Comparison of ENCODE assay signal across 29 mouse cellular contexts in genomic region chr1:93721557-93721956, GRCm38 (mm10). TPM values are rescaled to one million over a fixed set of nuclear protein-coding genes. Genes with fewer than 3 reads are reported as not detected.
A peak's percentile ranks its signal among the peaks of the same experiment; 100 is the strongest.
DNase-seq lines count a peak whose midpoint lies in the region; ATAC-seq and TF ChIP-seq lines count a peak whose summit lies in the region.
"Had no signal": no experiment of that assay in that cellular context is flagged by ENCODE, and none has a peak within 500 bp of the region (broad histone marks: within the 10 kb centered on the region; RNA-seq: fewer than 3 reads in every experiment).

No protein-coding gene starts in this region.

- WGBS in forebrain, postnatal 0 days, result 46% methylated on average over 7 of the region's 7 CpGs
- WGBS in forebrain, embryonic 11.5 days, result 66% methylated on average over 7 of the region's 7 CpGs
- 63% methylated on average over 7 of the region's 7 CpGs for WGBS in heart, embryonic 13.5 days
- 67% methylated on average over 7 of the region's 7 CpGs for WGBS in intestine, postnatal 0 days
- WGBS in intestine, embryonic 15.5 days, result 65% methylated on average over 7 of the region's 7 CpGs
- 69% methylated on average over 7 of the region's 7 CpGs for WGBS in stomach, embryonic 15.5 days
- WGBS in stomach, postnatal 0 days, result 57% methylated on average over 7 of the region's 7 CpGs

- H3K4me1 ChIP-seq in forebrain, postnatal 0 days (ENCODE audit: insufficient read depth), result no peaks in the 10 kb centered on the region
- no peaks in the 10 kb centered on the region for H3K4me1 ChIP-seq in forebrain, embryonic 11.5 days (replicated peaks; ENCODE audit: control insufficient read depth, insufficient read depth, low read length)
- H3K4me1 ChIP-seq in heart, embryonic 13.5 days, result peaks cover 30% of the 10 kb centered on the region
- no peaks in the 10 kb centered on the region for H3K4me1 ChIP-seq in intestine, postnatal 0 days (replicated peaks; ENCODE audit: control insufficient read depth, insufficient read depth, low read length)
- no peaks in the 10 kb centered on the region for H3K4me1 ChIP-seq in intestine, embryonic 15.5 days (replicated peaks)
- no peaks in the 10 kb centered on the region for H3K4me1 ChIP-seq in stomach, embryonic 15.5 days
- no peaks in the 10 kb centered on the region for H3K4me1 ChIP-seq in stomach, postnatal 0 days (replicated peaks; ENCODE audit: control insufficient read depth, insufficient read depth)
- H3K4me1 ChIP-seq: embryonic facial prominence, embryonic 13.5 days; forebrain, embryonic 13.5 days had no signal

- TF ChIP-seq CTCF in forebrain, postnatal 0 days (IDR thresholded peaks at IDR 0.05; ENCODE audit: low read depth), result no peak
- TF ChIP-seq CTCF in intestine, postnatal 0 days (IDR thresholded peaks at IDR 0.05; ENCODE audit: low read depth), result no peak
- no peak for TF ChIP-seq CTCF in stomach, postnatal 0 days (IDR thresholded peaks at IDR 0.05; ENCODE audit: low read depth)

- no peaks in the 10 kb centered on the region for H3K27me3 ChIP-seq in forebrain, postnatal 0 days (ENCODE audit: insufficient read depth, low read length)
- no peaks in the 10 kb centered on the region for H3K27me3 ChIP-seq in forebrain, embryonic 11.5 days (ENCODE audit: control insufficient read depth, insufficient read depth, low read length)
- H3K27me3 ChIP-seq in heart, embryonic 13.5 days (replicated peaks), result no peaks in the 10 kb centered on the region
- no peaks in the 10 kb centered on the region for H3K27me3 ChIP-seq in intestine, postnatal 0 days (replicated peaks; ENCODE audit: control insufficient read depth, insufficient read depth, low read length)
- no peaks in the 10 kb centered on the region for H3K27me3 ChIP-seq in intestine, embryonic 15.5 days (replicated peaks)
- H3K27me3 ChIP-seq in stomach, embryonic 15.5 days (replicated peaks), result no peaks in the 10 kb centered on the region
- H3K27me3 ChIP-seq in stomach, postnatal 0 days (ENCODE audit: control insufficient read depth, insufficient read depth, low read length), result no peaks in the 10 kb centered on the region
- H3K27me3 ChIP-seq: CH12.LX; embryonic facial prominence, embryonic 13.5 days; forebrain, embryonic 13.5 days; Patski had no signal

- peaks cover 25% of the 10 kb centered on the region; the same call in 1 of the 2 replicates for H3K36me3 ChIP-seq in forebrain, postnatal 0 days (ENCODE audit: insufficient read depth)
- H3K36me3 ChIP-seq in forebrain, embryonic 11.5 days (ENCODE audit: control insufficient read depth, insufficient read depth, low read length), result no peaks in the 10 kb centered on the region
- H3K36me3 ChIP-seq in heart, embryonic 13.5 days, result peaks cover 43% of the 10 kb centered on the region
- H3K36me3 ChIP-seq in intestine, postnatal 0 days (ENCODE audit: control insufficient read depth, insufficient read depth), result peaks cover 3% of the 10 kb centered on the region; the same call in 1 of the 2 replicates
- H3K36me3 ChIP-seq in intestine, embryonic 15.5 days, result peaks cover 3% of the 10 kb centered on the region; the same call in 1 of the 2 replicates
- H3K36me3 ChIP-seq in stomach, embryonic 15.5 days, result no peaks in the 10 kb centered on the region
- no peaks in the 10 kb centered on the region for H3K36me3 ChIP-seq in stomach, postnatal 0 days (ENCODE audit: control insufficient read depth, insufficient read depth, low read length)

- H3K27ac ChIP-seq in forebrain, postnatal 0 days (ENCODE audit: low read depth, low read length), result no peak overlapping the region
- H3K27ac ChIP-seq in forebrain, embryonic 11.5 days (ENCODE audit: low read depth, low read length), result no peak overlapping the region
- H3K27ac ChIP-seq in heart, embryonic 13.5 days (replicated peaks), result peak overlapping the region; percentile 45
- 0 out of 2 replicates have a peak overlapping the region, but pooled peaks have one; percentile 41 for H3K27ac ChIP-seq in intestine, postnatal 0 days (ENCODE audit: low read depth, low read length)
- no peak overlapping the region for H3K27ac ChIP-seq in intestine, embryonic 15.5 days
- H3K27ac ChIP-seq in stomach, embryonic 15.5 days, result no peak overlapping the region
- no peak overlapping the region for H3K27ac ChIP-seq in stomach, postnatal 0 days (replicated peaks)
- H3K27ac ChIP-seq: embryonic facial prominence, embryonic 13.5 days; forebrain, embryonic 13.5 days had no signal

- no peak overlapping the region for H3K4me3 ChIP-seq in forebrain, postnatal 0 days (ENCODE audit: low read depth, low read length)
- H3K4me3 ChIP-seq in forebrain, embryonic 11.5 days (ENCODE audit: low read depth, low read length), result no peak overlapping the region
- no peak overlapping the region for H3K4me3 ChIP-seq in heart, embryonic 13.5 days
- no peak overlapping the region for H3K4me3 ChIP-seq in intestine, postnatal 0 days (ENCODE audit: low read depth, low read length)
- H3K4me3 ChIP-seq in intestine, embryonic 15.5 days (replicated peaks), result no peak overlapping the region
- no peak overlapping the region for H3K4me3 ChIP-seq in stomach, embryonic 15.5 days (replicated peaks)
- no peak overlapping the region for H3K4me3 ChIP-seq in stomach, postnatal 0 days (ENCODE audit: low read depth, low read length)
- H3K4me3 ChIP-seq: embryonic facial prominence, embryonic 13.5 days; erythroblast, embryonic 14.5 days; forebrain, embryonic 13.5 days; gastrocnemius, adult 2 months had no signal

- ATAC-seq in forebrain, postnatal 0 days, result peak; percentile 36; the same call in 1 of the 2 replicates
- no peak for ATAC-seq in forebrain, embryonic 11.5 days (replicated peaks; ENCODE audit: low FRiP score)
- no peak for ATAC-seq in heart, embryonic 13.5 days (ENCODE audit: extremely low read depth, insufficient number of reproducible peaks, low FRiP score, low TSS enrichment)
- ATAC-seq in intestine, postnatal 0 days, result 0 out of 2 replicates have a peak, but pooled peaks have one; percentile 19
- ATAC-seq in intestine, embryonic 15.5 days, result no peak
- ATAC-seq in stomach, embryonic 15.5 days (ENCODE audit: insufficient read depth, low FRiP score, low read depth), result 0 out of 2 replicates have a peak, but pooled peaks have one; percentile 60
- ATAC-seq in stomach, postnatal 0 days (ENCODE audit: low FRiP score, low TSS enrichment), result no peak
- ATAC-seq: forebrain, embryonic 13.5 days; forebrain, embryonic 16.5 days; hindbrain, embryonic 16.5 days; intestine, embryonic 16.5 days; Patski had no signal

- TF ChIP-seq EP300 in stomach, postnatal 0 days (optimal IDR thresholded peaks at IDR 0.05), result no peak

- DNase-seq in forebrain, postnatal 0 days, result no peak
- DNase-seq in forebrain, embryonic 11.5 days (ENCODE audit: low spot score), result no peak
- no peak for DNase-seq in heart, postnatal 4 days
- DNase-seq in stomach, postnatal 0 days (ENCODE audit: low spot score), result no peak
- DNase-seq: adrenal gland, postnatal 10 days; adrenal gland, postnatal 36 days; B cell, adult 2 months; cerebellum, adult 18-20 months; cerebellum, adult 9-10 months; cerebellum, postnatal 14 days; gastrocnemius, adult 2 months; gastrocnemius, postnatal 14 days; heart, adult 11 months; heart, postnatal 10 days; heart, postnatal 36 days; kidney, adult 2 months had no signal

- no peak overlapping the region for H3K9ac ChIP-seq in forebrain, postnatal 0 days
- H3K9ac ChIP-seq in forebrain, embryonic 11.5 days (ENCODE audit: low read length), result no peak overlapping the region
- H3K9ac ChIP-seq in heart, embryonic 13.5 days, result no peak overlapping the region
- H3K9ac ChIP-seq in intestine, postnatal 0 days (ENCODE audit: low read depth, low read length), result no peak overlapping the region
- H3K9ac ChIP-seq in intestine, embryonic 15.5 days, result no peak overlapping the region
- no peak overlapping the region for H3K9ac ChIP-seq in stomach, embryonic 15.5 days
- no peak overlapping the region for H3K9ac ChIP-seq in stomach, postnatal 0 days (ENCODE audit: low read length)
- H3K9ac ChIP-seq: embryonic facial prominence, embryonic 13.5 days; forebrain, embryonic 13.5 days had no signal

- no peak overlapping the region for H3K4me2 ChIP-seq in forebrain, postnatal 0 days (ENCODE audit: low read depth)
- no peak overlapping the region for H3K4me2 ChIP-seq in forebrain, embryonic 11.5 days (ENCODE audit: low read depth, low read length, severe bottlenecking)
- no peak overlapping the region for H3K4me2 ChIP-seq in heart, embryonic 13.5 days
- no peak overlapping the region for H3K4me2 ChIP-seq in intestine, postnatal 0 days (replicated peaks; ENCODE audit: low read depth)
- no peak overlapping the region for H3K4me2 ChIP-seq in intestine, embryonic 15.5 days (replicated peaks)
- no peak overlapping the region for H3K4me2 ChIP-seq in stomach, embryonic 15.5 days
- no peak overlapping the region for H3K4me2 ChIP-seq in stomach, postnatal 0 days (replicated peaks; ENCODE audit: low read depth)
- H3K4me2 ChIP-seq: embryonic facial prominence, embryonic 13.5 days; forebrain, embryonic 13.5 days had no signal

- H3K9me3 ChIP-seq in forebrain, postnatal 0 days (ENCODE audit: low read length), result no peaks in the 10 kb centered on the region
- no peaks in the 10 kb centered on the region for H3K9me3 ChIP-seq in forebrain, embryonic 11.5 days (ENCODE audit: control insufficient read depth, low read length)
- no peaks in the 10 kb centered on the region for H3K9me3 ChIP-seq in heart, embryonic 13.5 days
- H3K9me3 ChIP-seq in intestine, postnatal 0 days (ENCODE audit: control insufficient read depth), result no peaks in the 10 kb centered on the region
- no peaks in the 10 kb centered on the region for H3K9me3 ChIP-seq in intestine, embryonic 15.5 days
- H3K9me3 ChIP-seq in stomach, embryonic 15.5 days, result no peaks in the 10 kb centered on the region
- H3K9me3 ChIP-seq in stomach, postnatal 0 days (ENCODE audit: control insufficient read depth, low read length), result no peaks in the 10 kb centered on the region
- H3K9me3 ChIP-seq: embryonic facial prominence, embryonic 13.5 days; forebrain, embryonic 13.5 days; G1E had no signal

RNA-seq across cellular contexts. Expression of gene Atg4b, which starts 29.7 kb away (rescaled TPM):
- 46.0 and 50.6 TPM in 2 replicates for total RNA-seq in forebrain, postnatal 0 days (2014; rRNA removed)
- 72.6 and 72.7 TPM in 2 replicates for polyA plus RNA-seq in forebrain, postnatal 0 days (2015; fragmentation: Nextera tagmentation; extraction: Ambion mirVana)
- 89.9 and 93.3 TPM in 2 replicates for polyA plus RNA-seq in forebrain, embryonic 11.5 days (2014; fragmentation: Nextera tagmentation; extraction: Ambion mirVana)
- polyA plus RNA-seq in heart, embryonic 13.5 days (2015; fragmentation: Nextera tagmentation; extraction: Ambion mirVana), result 51.0 and 58.6 TPM in 2 replicates
- 10 to 100 TPM; 48.0 to 51.4 TPM for total RNA-seq in heart, postnatal 4 days (2021)
- 66.7 and 66.9 TPM in 2 replicates for polyA plus RNA-seq in intestine, postnatal 0 days (2015; fragmentation: Nextera tagmentation; extraction: Ambion mirVana)
- polyA plus RNA-seq in intestine, embryonic 15.5 days (2015; fragmentation: Nextera tagmentation; extraction: Ambion mirVana), result 69.4 and 79.8 TPM in 2 replicates
- 74.5 and 81.2 TPM in 2 replicates for polyA plus RNA-seq in stomach, embryonic 15.5 days (2015; fragmentation: Nextera tagmentation; extraction: Ambion mirVana)
- polyA plus RNA-seq in stomach, postnatal 0 days (2015; fragmentation: Nextera tagmentation; extraction: Ambion mirVana), result 61.7 and 63.0 TPM in 2 replicates

RNA-seq across cellular contexts. Expression of gene Thap4, which starts 33.1 kb away (rescaled TPM):
- 53.2 and 71.3 TPM in 2 replicates for total RNA-seq in forebrain, postnatal 0 days (2014; rRNA removed)
- 51.2 and 53.2 TPM in 2 replicates for polyA plus RNA-seq in forebrain, postnatal 0 days (2015; fragmentation: Nextera tagmentation; extraction: Ambion mirVana)
- polyA plus RNA-seq in forebrain, embryonic 11.5 days (2014; fragmentation: Nextera tagmentation; extraction: Ambion mirVana), result 36.5 and 37.1 TPM in 2 replicates
- polyA plus RNA-seq in heart, embryonic 13.5 days (2015; fragmentation: Nextera tagmentation; extraction: Ambion mirVana), result 50.8 and 54.4 TPM in 2 replicates
- 10 to 100 TPM; 68.7 to 72.6 TPM for total RNA-seq in heart, postnatal 4 days (2021)
- 56.6 and 59.0 TPM in 2 replicates for polyA plus RNA-seq in intestine, postnatal 0 days (2015; fragmentation: Nextera tagmentation; extraction: Ambion mirVana)
- polyA plus RNA-seq in intestine, embryonic 15.5 days (2015; fragmentation: Nextera tagmentation; extraction: Ambion mirVana), result 70.0 and 70.9 TPM in 2 replicates
- polyA plus RNA-seq in stomach, embryonic 15.5 days (2015; fragmentation: Nextera tagmentation; extraction: Ambion mirVana), result 51.4 and 54.0 TPM in 2 replicates
- polyA plus RNA-seq in stomach, postnatal 0 days (2015; fragmentation: Nextera tagmentation; extraction: Ambion mirVana), result 47.8 and 52.3 TPM in 2 replicates

RNA-seq across cellular contexts. Expression of gene Bok, which starts 36.1 kb away (rescaled TPM):
- 94.6 and 119 TPM in 2 replicates for total RNA-seq in forebrain, postnatal 0 days (2014; rRNA removed)
- 113 and 150 TPM in 2 replicates for polyA plus RNA-seq in forebrain, postnatal 0 days (2015; fragmentation: Nextera tagmentation; extraction: Ambion mirVana)
- 44.0 and 48.6 TPM in 2 replicates for polyA plus RNA-seq in forebrain, embryonic 11.5 days (2014; fragmentation: Nextera tagmentation; extraction: Ambion mirVana)
- 40.2 and 51.6 TPM in 2 replicates for polyA plus RNA-seq in heart, embryonic 13.5 days (2015; fragmentation: Nextera tagmentation; extraction: Ambion mirVana)
- total RNA-seq in heart, postnatal 4 days (2021), result 10 to 100 TPM; 16.6 to 16.9 TPM
- polyA plus RNA-seq in intestine, postnatal 0 days (2015; fragmentation: Nextera tagmentation; extraction: Ambion mirVana), result 54.4 and 57.2 TPM in 2 replicates
- 48.3 and 54.9 TPM in 2 replicates for polyA plus RNA-seq in intestine, embryonic 15.5 days (2015; fragmentation: Nextera tagmentation; extraction: Ambion mirVana)
- 70.8 and 79.6 TPM in 2 replicates for polyA plus RNA-seq in stomach, embryonic 15.5 days (2015; fragmentation: Nextera tagmentation; extraction: Ambion mirVana)
- polyA plus RNA-seq in stomach, postnatal 0 days (2015; fragmentation: Nextera tagmentation; extraction: Ambion mirVana), result 66.9 and 69.9 TPM in 2 replicates
- total RNA-seq: G1E had no signal
- polyA plus RNA-seq: erythroblast, embryonic 14.5 days; G1E had no signal

Comparison
In these comparisons a context has a peak if more than half of its experiments do, and no peak if none do; other contexts are left out.
1. ATAC-seq: peak in forebrain, postnatal 0 days (single experiment), intestine, postnatal 0 days (single experiment) and stomach, embryonic 15.5 days (single experiment); none in forebrain, embryonic 11.5 days (single experiment), heart, embryonic 13.5 days (single experiment), intestine, embryonic 15.5 days (single experiment) and stomach, postnatal 0 days (single experiment).
2. H3K27ac ChIP-seq: peak in heart, embryonic 13.5 days (single experiment) and intestine, postnatal 0 days (single experiment); none in forebrain, postnatal 0 days (single experiment), forebrain, embryonic 11.5 days (single experiment), intestine, embryonic 15.5 days (single experiment), stomach, embryonic 15.5 days (single experiment) and stomach, postnatal 0 days (single experiment).